ENCODE assay signal across 11 mouse cellular contexts in the genomic region with DNA sequence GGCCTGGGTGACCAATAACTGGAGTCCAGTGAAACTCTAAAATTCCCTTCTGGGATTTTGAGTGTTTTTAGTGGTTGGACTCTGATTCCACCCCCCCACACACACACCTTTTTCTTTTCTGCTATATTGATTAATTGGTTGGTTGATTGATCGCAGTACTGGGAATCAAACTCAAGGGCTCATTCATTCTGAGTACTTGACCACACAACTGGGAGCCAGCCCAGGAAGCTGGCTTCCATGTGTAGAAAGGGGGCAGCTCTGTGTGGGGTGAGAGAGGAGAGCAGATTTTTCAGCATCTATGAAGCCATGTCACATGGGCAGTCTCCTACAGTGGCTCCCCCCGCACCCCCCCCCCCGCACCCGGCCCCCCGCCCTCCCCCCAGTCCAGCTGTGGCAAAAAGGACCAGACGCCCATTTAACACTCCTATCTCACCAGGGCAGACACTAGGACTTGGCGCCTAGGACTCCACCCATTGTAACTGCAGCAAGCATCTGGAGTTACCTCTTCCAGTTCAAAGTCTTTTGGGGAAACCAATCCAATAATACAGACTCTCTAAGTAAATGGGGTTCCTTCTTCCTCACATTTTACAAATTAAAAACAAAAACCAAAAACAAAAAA. TPM values are rescaled to one million over a fixed set of nuclear protein-coding genes. Genes with fewer than 3 reads are reported as not detected.
A peak's percentile ranks its signal among the peaks of the same experiment; 100 is the strongest.
DNase-seq lines count a peak whose midpoint lies in the region; ATAC-seq and TF ChIP-seq lines count a peak whose summit lies in the region.
"Had no signal": no experiment of that assay in that cellular context is flagged by ENCODE, and none has a peak within 500 bp of the region (broad histone marks: within the 10 kb centered on the region; RNA-seq: fewer than 3 reads in every experiment).

No protein-coding gene starts in this region.

- 65% methylated on average over 2 of the region's 7 CpGs for WGBS in hindbrain, embryonic 12.5 days
- 44% methylated on average over 7 of the region's 7 CpGs for WGBS in hindbrain, embryonic 14.5 days
- WGBS in liver, postnatal 0 days (ENCODE audit: insufficient replicate concordance), result 22% methylated on average over 7 of the region's 7 CpGs

- H3K4me3 ChIP-seq in hindbrain, embryonic 12.5 days, result no peak overlapping the region
- no peak overlapping the region for H3K4me3 ChIP-seq in hindbrain, embryonic 14.5 days (replicated peaks; ENCODE audit: low read length)
- H3K4me3 ChIP-seq in brown adipose tissue, adult 24 weeks (ENCODE audit: insufficient read depth, low read depth, low read length), result 0 out of 2 replicates have a peak overlapping the region, but pooled peaks have one; percentile 14
- H3K4me3 ChIP-seq in liver, postnatal 0 days (ENCODE audit: low read depth, low read length), result peak overlapping the region; percentile 15; the same call in 1 of the 2 replicates

- ATAC-seq in hindbrain, embryonic 12.5 days (ENCODE audit: low FRiP score), result no peak
- ATAC-seq in hindbrain, embryonic 14.5 days (ENCODE audit: low FRiP score), result no peak
- ATAC-seq in erythroblast, adult 5-6 weeks (replicated peaks; ENCODE audit: low FRiP score, poor library complexity, severe bottlenecking), result peak; percentile 68
- ATAC-seq in liver, postnatal 0 days, result peak; percentile 71
- ATAC-seq in monocyte, adult 5-6 weeks (replicated peaks; ENCODE audit: insufficient number of reproducible peaks, low FRiP score, low TSS enrichment, poor library complexity, severe bottlenecking), result no peak
- ATAC-seq in CD4-positive, CD25-positive, alpha-beta regulatory T cell, adult 4 months, result no peak

- no peaks in the 10 kb centered on the region for H3K36me3 ChIP-seq in hindbrain, embryonic 12.5 days
- no peaks in the 10 kb centered on the region for H3K36me3 ChIP-seq in hindbrain, embryonic 14.5 days (replicated peaks; ENCODE audit: control insufficient read depth, insufficient read depth)
- no peaks in the 10 kb centered on the region for H3K36me3 ChIP-seq in liver, postnatal 0 days (replicated peaks; ENCODE audit: insufficient read depth, low read length)

- H3K9ac ChIP-seq in hindbrain, embryonic 12.5 days, result no peak overlapping the region
- H3K9ac ChIP-seq in hindbrain, embryonic 14.5 days, result no peak overlapping the region
- H3K9ac ChIP-seq in liver, postnatal 0 days (replicated peaks), result peak overlapping the region; percentile 64

- TF ChIP-seq CTCF in liver, postnatal 0 days (IDR thresholded peaks at IDR 0.05; ENCODE audit: low read depth), result no peak

- H3K9me3 ChIP-seq in hindbrain, embryonic 12.5 days (replicated peaks), result no peaks in the 10 kb centered on the region
- no peaks in the 10 kb centered on the region for H3K9me3 ChIP-seq in hindbrain, embryonic 14.5 days (ENCODE audit: control insufficient read depth, low read length)
- no peaks in the 10 kb centered on the region for H3K9me3 ChIP-seq in liver, postnatal 0 days (ENCODE audit: low read length)

- peaks cover 17% of the 10 kb centered on the region; the same call in 1 of the 2 replicates for H3K4me1 ChIP-seq in hindbrain, embryonic 12.5 days
- H3K4me1 ChIP-seq in hindbrain, embryonic 14.5 days (replicated peaks; ENCODE audit: control insufficient read depth, insufficient read depth, low read length), result peaks cover 9% of the 10 kb centered on the region
- H3K4me1 ChIP-seq in brown adipose tissue, adult 24 weeks (ENCODE audit: control insufficient read depth, insufficient read depth, insufficient read length, low read length), result peaks cover 17% of the 10 kb centered on the region; the same call in 1 of the 2 replicates
- peaks cover 22% of the 10 kb centered on the region; the same call in 1 of the 2 replicates for H3K4me1 ChIP-seq in liver, postnatal 0 days (ENCODE audit: insufficient read depth)

- peak; percentile 96 for TF ChIP-seq EP300 in liver, postnatal 0 days (IDR thresholded peaks at IDR 0.05; ENCODE audit: low read depth)

- no peaks in the 10 kb centered on the region for H3K27me3 ChIP-seq in hindbrain, embryonic 12.5 days
- H3K27me3 ChIP-seq in hindbrain, embryonic 14.5 days (ENCODE audit: control insufficient read depth, insufficient read depth, low read length), result no peaks in the 10 kb centered on the region
- H3K27me3 ChIP-seq in liver, postnatal 0 days (ENCODE audit: insufficient read depth, low read length), result no peaks in the 10 kb centered on the region

- 0 out of 2 replicates have a peak overlapping the region, but pooled peaks have one; percentile 7 for H3K27ac ChIP-seq in hindbrain, embryonic 12.5 days
- H3K27ac ChIP-seq in hindbrain, embryonic 14.5 days, result no peak overlapping the region
- H3K27ac ChIP-seq in brown adipose tissue, adult 24 weeks (replicated peaks; ENCODE audit: low read depth, low read length), result 0 out of 2 replicates have a peak overlapping the region, but pooled peaks have one; percentile 59
- H3K27ac ChIP-seq in liver, postnatal 0 days (ENCODE audit: low read depth), result peak overlapping the region; percentile 99

- peak overlapping the region; percentile 41; the same call in 1 of the 2 replicates for H3K4me2 ChIP-seq in hindbrain, embryonic 12.5 days (replicated peaks)
- H3K4me2 ChIP-seq in hindbrain, embryonic 14.5 days (replicated peaks), result no peak overlapping the region
- H3K4me2 ChIP-seq in liver, postnatal 0 days (ENCODE audit: low read depth, low read length), result peak overlapping the region; percentile 69

- no peak for DNase-seq in hindbrain, embryonic 14.5 days (ENCODE audit: low spot score)
- peak; percentile 74 for DNase-seq in liver, postnatal 0 days
- no peak for DNase-seq in cerebellum, adult 18-20 months
- DNase-seq: cerebellum, adult 8-10 months; lung, adult 18-20 months had no signal

RNA-seq across cellular contexts. Expression of a gene that starts 31.7 kb away (rescaled TPM):
- 1.5 and 1.6 TPM in 2 replicates for polyA plus RNA-seq in hindbrain, embryonic 12.5 days (2016; fragmentation: Nextera tagmentation; extraction: Ambion mirVana)
- 10.6 TPM in 2 replicates for polyA plus RNA-seq in hindbrain, embryonic 14.5 days (2014; fragmentation: Nextera tagmentation; extraction: Ambion mirVana)
- not detected in 2 replicates for polyA plus RNA-seq in brown adipose tissue, adult 24 weeks (2012; ENCODE audit: insufficient read depth, insufficient read length, missing spikeins)
- total RNA-seq in erythroblast, adult 5-6 weeks (2015; ENCODE audit: low replicate concordance), result 43.6 and 51.4 TPM in 2 replicates
- total RNA-seq in erythroblast, adult 5-6 weeks (2017; ENCODE audit: low replicate concordance), result 86.7 and 87.6 TPM in 2 replicates
- polyA plus RNA-seq in liver, postnatal 0 days (2015; fragmentation: Nextera tagmentation; extraction: Ambion mirVana), result 1.8 and 2.2 TPM in 2 replicates
- 0.49 to 1.2 TPM (median 1.2 TPM) in 3 replicates for total RNA-seq in monocyte, adult 5-6 weeks (2017)
- not detected for polyA plus RNA-seq in CD4-positive, CD25-positive, alpha-beta regulatory T cell, adult 4 months (2017; shearing (Covaris generic))
- total RNA-seq: hematopoietic stem cell, adult 5-6 weeks had no signal

RNA-seq across cellular contexts. Expression of a gene that starts 34.6 kb away (rescaled TPM):
- 26.1 and 28.5 TPM in 2 replicates for polyA plus RNA-seq in hindbrain, embryonic 12.5 days (2016; fragmentation: Nextera tagmentation; extraction: Ambion mirVana)
- 38.9 and 39.1 TPM in 2 replicates for polyA plus RNA-seq in hindbrain, embryonic 14.5 days (2014; fragmentation: Nextera tagmentation; extraction: Ambion mirVana)
- polyA plus RNA-seq in brown adipose tissue, adult 24 weeks (2012; ENCODE audit: insufficient read depth, insufficient read length, missing spikeins), result 27.5 and 41.6 TPM in 2 replicates
- 15.5 and 47.3 TPM in 2 replicates for total RNA-seq in erythroblast, adult 5-6 weeks (2015; ENCODE audit: low replicate concordance)
- 11.7 and 15.2 TPM in 2 replicates for total RNA-seq in erythroblast, adult 5-6 weeks (2017; ENCODE audit: low replicate concordance)
- polyA plus RNA-seq in liver, postnatal 0 days (2015; fragmentation: Nextera tagmentation; extraction: Ambion mirVana), result 18.3 and 20.3 TPM in 2 replicates
- 1.1 to 11.9 TPM (median 5.0 TPM) in 3 replicates for total RNA-seq in monocyte, adult 5-6 weeks (2017)
- 10 to 100 TPM; 17.1 to 17.2 TPM for polyA plus RNA-seq in CD4-positive, CD25-positive, alpha-beta regulatory T cell, adult 4 months (2017; shearing (Covaris generic))

RNA-seq across cellular contexts. Expression of a gene that starts 34.7 kb away (rescaled TPM):
- polyA plus RNA-seq in hindbrain, embryonic 12.5 days (2016; fragmentation: Nextera tagmentation; extraction: Ambion mirVana), result 14.6 and 15.3 TPM in 2 replicates
- 11.1 and 13.6 TPM in 2 replicates for polyA plus RNA-seq in hindbrain, embryonic 14.5 days (2014; fragmentation: Nextera tagmentation; extraction: Ambion mirVana)
- polyA plus RNA-seq in brown adipose tissue, adult 24 weeks (2012; ENCODE audit: insufficient read depth, insufficient read length, missing spikeins), result 17.0 and 17.7 TPM in 2 replicates
- total RNA-seq in erythroblast, adult 5-6 weeks (2015; ENCODE audit: low replicate concordance), result 2.3 and 7.7 TPM in 2 replicates
- total RNA-seq in erythroblast, adult 5-6 weeks (2017; ENCODE audit: low replicate concordance), result 3.3 and 3.9 TPM in 2 replicates
- polyA plus RNA-seq in liver, postnatal 0 days (2015; fragmentation: Nextera tagmentation; extraction: Ambion mirVana), result 10.4 and 10.5 TPM in 2 replicates
- total RNA-seq in monocyte, adult 5-6 weeks (2017), result 0.38 to 1.8 TPM in 2 of 3 replicates, not detected in the other
- polyA plus RNA-seq in CD4-positive, CD25-positive, alpha-beta regulatory T cell, adult 4 months (2017; shearing (Covaris generic)), result 1 to 10 TPM; 3.1 TPM

Comparison
In these comparisons a context has a peak if more than half of its experiments do, and no peak if none do; other contexts are left out.
1. ATAC-seq: peak in erythroblast, adult 5-6 weeks (single experiment) and liver, postnatal 0 days (single experiment); none in hindbrain, embryonic 12.5 days (single experiment), hindbrain, embryonic 14.5 days (single experiment), monocyte, adult 5-6 weeks (single experiment) and CD4-positive, CD25-positive, alpha-beta regulatory T cell, adult 4 months (single experiment).
2. H3K4me3 ChIP-seq: peak in brown adipose tissue, adult 24 weeks (single experiment) and liver, postnatal 0 days (single experiment); none in hindbrain, embryonic 12.5 days (single experiment) and hindbrain, embryonic 14.5 days (single experiment).